Mouse (Mus musculus) MEL (cell line): ENCODE results near the gene Grb10. TPM values are rescaled to one million over a fixed set of nuclear protein-coding genes. Genes with fewer than 3 reads are reported as not detected.

Experiments used
- DNase-seq: peaks from one replicate; pipeline ENCODE4 v3.0.0; 2011; ENCODE audit warnings: low read depth, low spot score
- H3K27ac ChIP-seq: 2 replicates; pipeline ENCODE4 v1.5.1; 2012; ENCODE audit warnings: low read depth, mild to moderate bottlenecking, control low read depth, low read length, moderate library complexity; ENCODE audit not compliant: control insufficient read depth
- H3K27me3 ChIP-seq, 2 experiments: fragments of 150-350 bp in 1 of 2; sonication (generic) in 1 of 2; 2 replicates each; pipeline ENCODE4 v1.6.1; 2012; ENCODE audit warnings: low read length in 2 of 2, mild to moderate bottlenecking in 2 of 2, improper control_type of control experiment in 1 of 2, moderate library complexity in 1 of 2; ENCODE audit not compliant: insufficient read depth in 2 of 2, control insufficient read depth in 1 of 2
- H3K36me3 ChIP-seq, 2 experiments: 2 replicates each; pipeline ENCODE4 v1.6.1; 2012 to 2014; ENCODE audit warnings: low read length in 2 of 2, improper control_type of control experiment in 1 of 2, inconsistent platforms in 1 of 2, mild to moderate bottlenecking in 1 of 2; ENCODE audit not compliant: insufficient read depth in 2 of 2, control insufficient read depth in 1 of 2
- H3K4me1 ChIP-seq, 2 experiments: fragments of 150-350 bp in 1 of 2; sonication (generic) in 1 of 2; 2 replicates each; pipeline ENCODE4 v1.6.1; 2012; ENCODE audit warnings: low read length in 2 of 2, improper control_type of control experiment in 1 of 2, mild to moderate bottlenecking in 1 of 2; ENCODE audit not compliant: insufficient read depth in 2 of 2, control insufficient read depth in 1 of 2
- H3K4me3 ChIP-seq, 2 experiments: fragments of 150-350 bp in 1 of 2; sonication (generic) in 1 of 2; 2 replicates each; pipeline ENCODE4 v1.5.1; 2012; ENCODE audit warnings: low read depth in 2 of 2, low read length in 2 of 2, mild to moderate bottlenecking in 2 of 2, moderate library complexity in 2 of 2, control low read depth in 1 of 2, improper control_type of control experiment in 1 of 2; ENCODE audit not compliant: control insufficient read depth in 1 of 2, insufficient read depth in 1 of 2
- H3K79me2 ChIP-seq: 2 replicates; pipeline ENCODE4 v1.6.1; 2012; ENCODE audit warnings: mild to moderate bottlenecking, low read length, moderate library complexity; ENCODE audit not compliant: control insufficient read depth, poor library complexity, insufficient read depth
- H3K9ac ChIP-seq: 2 replicates; pipeline ENCODE4 v1.6.1; 2012; ENCODE audit warnings: low read depth, mild to moderate bottlenecking, control low read depth, low read length, moderate library complexity; ENCODE audit not compliant: control insufficient read depth, poor library complexity, severe bottlenecking
- H3K9me3 ChIP-seq: fragments of 150-350 bp; sonication (generic); replicated peaks from 2 replicates; pipeline ENCODE4 v1.6.1; 2012; ENCODE audit warnings: mild to moderate bottlenecking, low read length, improper control_type of control experiment, moderate library complexity; ENCODE audit not compliant: insufficient read depth
- BHLHE40 ChIP-seq: IDR thresholded peaks from 2 replicates; pipeline ENCODE4 v1.6.1; 2012; ENCODE audit warnings: low read depth, mild to moderate bottlenecking, inconsistent platforms, low read length, improper control_type of control experiment, borderline replicate concordance
- ETS1 ChIP-seq: IDR thresholded peaks from 2 replicates; pipeline ENCODE4 v1.6.1; 2012; ENCODE audit warnings: low read depth, mild to moderate bottlenecking, inconsistent platforms, low read length, improper control_type of control experiment, moderate library complexity
- HCFC1 ChIP-seq: IDR thresholded peaks from 2 replicates; pipeline ENCODE4 v1.6.1; 2012; ENCODE audit warnings: low read depth, mild to moderate bottlenecking, inconsistent platforms, low read length, improper control_type of control experiment, moderate library complexity
- JUND ChIP-seq: IDR thresholded peaks from 2 replicates; pipeline ENCODE4 v1.6.1; 2011; ENCODE audit warnings: low read depth, mild to moderate bottlenecking, improper control_type of control experiment, low read length
- KAT2A ChIP-seq: conservative IDR thresholded peaks from 2 replicates; pipeline ENCODE4 v1.6.1; 2012; ENCODE audit warnings: low read depth, low read length, improper control_type of control experiment, inconsistent platforms
- MAFK ChIP-seq: IDR thresholded peaks from 2 replicates; pipeline ENCODE4 v1.6.1; 2011; ENCODE audit warnings: low read depth, mild to moderate bottlenecking, low read length, improper control_type of control experiment, borderline replicate concordance
- MYC ChIP-seq: IDR thresholded peaks from 2 replicates; pipeline ENCODE4 v1.6.1; 2011; ENCODE audit warnings: low read depth, mild to moderate bottlenecking, low read length, improper control_type of control experiment, moderate library complexity
- POLR2A ChIP-seq, 2 experiments: IDR thresholded peaks; 2 replicates each; pipeline ENCODE4 v1.6.1; 2011 to 2012; ENCODE audit warnings: low read length in 2 of 2, mild to moderate bottlenecking in 2 of 2, control low read depth in 1 of 2, improper control_type of control experiment in 1 of 2, low read depth in 1 of 2, moderate library complexity in 1 of 2; ENCODE audit not compliant: control insufficient read depth in 1 of 2, insufficient read depth in 1 of 2, poor library complexity in 1 of 2
- RCOR1 ChIP-seq: IDR thresholded peaks from 2 replicates; pipeline ENCODE4 v1.6.1; 2012; ENCODE audit warnings: low read depth, mild to moderate bottlenecking, inconsistent platforms, low read length, improper control_type of control experiment
- TCF12 ChIP-seq: IDR thresholded peaks from 2 replicates; pipeline ENCODE4 v1.6.1; 2014; ENCODE audit warnings: low read depth, mild to moderate bottlenecking, inconsistent platforms, low read length, improper control_type of control experiment, moderate library complexity
- USF1 ChIP-seq: IDR thresholded peaks from 2 replicates; pipeline ENCODE4 v1.6.1; 2014; ENCODE audit warnings: low read depth, mild to moderate bottlenecking, inconsistent platforms, low read length, improper control_type of control experiment, moderate library complexity
- ZKSCAN1 ChIP-seq: IDR thresholded peaks from 2 replicates; pipeline ENCODE4 v1.6.1; 2012; ENCODE audit warnings: low read depth, mild to moderate bottlenecking, inconsistent platforms, low read length, improper control_type of control experiment, moderate library complexity
- polyA plus RNA-seq, 2 experiments: library from polyadenylated mRNA; stranded (reverse) in 1 of 2; unstranded in 1 of 2; fragments of >175 nt in 1 of 2; fragments of >200 nt in 1 of 2; gene quantifications; 2 replicates each; pipeline versions ENCODE4 v1.2.1 to v1.2.4; 2012; ENCODE audit warnings: low replicate concordance in 2 of 2, low read depth in 1 of 2; ENCODE audit not compliant: insufficient read length in 2 of 2, insufficient read depth in 1 of 2, missing spikeins in 1 of 2
- total RNA-seq: library from RNA; depleted of rRNA; stranded (reverse); fragments of 300-350 nt; gene quantifications from 2 replicates; pipeline ENCODE4 v1.2.3, GENCODE M21; 2012

Grb10 gene
- total and polyA plus RNA-seq, 3 experiments, result not detected

GRCm38 (mm10) chr11:11947857-11948256 is 90.6 kb downstream of the Grb10 start:
- TF ChIP-seq TCF12 (no peak), KAT2A (no peak)
- TF ChIP-seq, all 39 proteins: peak for 0
- Histone ChIP-seq H3K4me3 (no peak overlapping the region), H3K79me2 (no peaks in the 10 kb centered on the region), H3K9ac (no peak overlapping the region), H3K36me3 (no peaks in the 10 kb centered on the region), H3K9me3 (no peaks in the 10 kb centered on the region), H3K27ac (no peak overlapping the region), H3K4me1 (no peaks in the 10 kb centered on the region), H3K27me3 (peaks cover 0 to 4% of the 10 kb centered on the region in 2 experiments; a peak in 2 of 4 replicates)
- DNase-seq, result no peak

- Histone ChIP-seq H3K9me3 (no peaks in the 10 kb centered on the region), H3K9ac (no peak overlapping the region), H3K4me3 (no peak overlapping the region), H3K27me3 (peaks cover 0 to 2% of the 10 kb centered on the region in 2 experiments; a peak in 2 of 4 replicates), H3K4me1 (no peaks in the 10 kb centered on the region), H3K36me3 (no peaks in the 10 kb centered on the region), H3K27ac (no peak overlapping the region), H3K79me2 (no peaks in the 10 kb centered on the region)
- no peak for DNase-seq
- no peak for TF ChIP-seq ETS1
Measured at GRCm38 (mm10) chr11:11945766-11946165, 92.7 kb downstream of the Grb10 start.

DNA sequence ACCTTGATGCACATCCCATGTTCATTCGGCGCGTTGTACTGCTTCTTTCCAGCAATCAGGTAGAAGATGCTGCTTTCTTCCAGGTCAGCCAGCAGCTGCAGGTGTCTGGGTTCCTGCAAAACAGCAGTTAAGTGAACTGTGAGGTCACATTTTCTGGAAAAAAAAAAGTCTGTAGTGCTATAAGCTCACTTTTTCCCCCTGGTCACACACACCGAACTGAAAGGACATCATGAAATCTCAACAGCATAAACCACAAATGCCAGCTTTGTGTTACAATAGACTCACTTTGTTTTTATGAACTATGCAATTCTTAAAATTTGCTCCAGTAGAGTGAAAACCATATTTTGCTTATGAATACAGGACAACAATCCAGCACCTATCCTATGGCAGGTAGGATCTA is 93.7 kb downstream of the Grb10 start:
- no peaks in the 10 kb centered on the region for H3K9me3 ChIP-seq
- no peaks in the 10 kb centered on the region for H3K36me3 ChIP-seq
- no peaks in the 10 kb centered on the region for H3K4me1 ChIP-seq
- no peak for TF ChIP-seq MAFK
- TF ChIP-seq HCFC1, result no peak
- TF ChIP-seq BHLHE40, result no peak
- no peak for TF ChIP-seq MYC
- no peak for TF ChIP-seq JUND
- TF ChIP-seq RCOR1, result no peak
- TF ChIP-seq ZKSCAN1, result no peak
- TF ChIP-seq POLR2A (IDR thresholded peaks at IDR 0.05; ENCODE audit: control insufficient read depth in 1 of 2, insufficient read depth in 1 of 2, low read depth in 1 of 2, low read length in 2 of 2, poor library complexity in 1 of 2), result no peak
- no peak for TF ChIP-seq USF1
- DNase-seq, result no peak
- H3K27me3 ChIP-seq, result peaks cover 0 to 2% of the 10 kb centered on the region in 2 experiments; a peak in 2 of 4 replicates
- no peak overlapping the region for H3K9ac ChIP-seq
- H3K4me3 ChIP-seq, result no peak overlapping the region
- H3K27ac ChIP-seq, result no peak overlapping the region
- H3K79me2 ChIP-seq, result no peaks in the 10 kb centered on the region
